Mouse (Mus musculus) spleen, adult 2 months (tissue): ENCODE results near the gene Ddx5.

Experiments
- CTCF ChIP-seq: fragments of 200-500 bp; IDR thresholded peaks from 2 replicates; pipeline ENCODE4 v1.5.1; 2011; ENCODE audit warnings: mild to moderate bottlenecking, inconsistent platforms; ENCODE audit not compliant: insufficient read depth, insufficient read length, insufficient replicate concordance; ENCODE audit errors: extremely low read depth
- POLR2A ChIP-seq: fragments of 200-500 bp; IDR thresholded peaks from 2 replicates; pipeline ENCODE4 v1.6.1; 2011; ENCODE audit warnings: low read depth, low read length, inconsistent platforms

- TF ChIP-seq CTCF (peak; percentile 10; the same call in 1 of the 2 replicates), POLR2A (no peak)
Measured at GRCm38 (mm10) chr11:106793846-106794245, 4.9 kb upstream of the Ddx5 start.
